Mouse (Mus musculus) inflammation-experienced regulatory T-cells, adult 6 months (primary cell): ENCODE results near the gene Zfp768. TPM values are rescaled to one million over a fixed set of nuclear protein-coding genes. Genes with fewer than 3 reads are reported as not detected.
"Not testable (repeated sequence)": the region's sequence is repeated elsewhere in the genome, so short reads cannot be mapped to it uniquely, and the experiment has no call there.

Experiments used
- ATAC-seq: one replicate; pipeline ENCODE4 v1.8.0; 2017
- polyA plus RNA-seq, 3 experiments: library from polyadenylated mRNA; unstranded; fragments of 100-300 nt; shearing (Covaris generic); gene quantifications; one replicate each; pipeline ENCODE4 v1.2.1; 2017

Zfp768 gene
- polyA plus RNA-seq, result under 1 TPM in 1 of 3 experiments, not detected in 2; 0.28 TPM

DNA sequence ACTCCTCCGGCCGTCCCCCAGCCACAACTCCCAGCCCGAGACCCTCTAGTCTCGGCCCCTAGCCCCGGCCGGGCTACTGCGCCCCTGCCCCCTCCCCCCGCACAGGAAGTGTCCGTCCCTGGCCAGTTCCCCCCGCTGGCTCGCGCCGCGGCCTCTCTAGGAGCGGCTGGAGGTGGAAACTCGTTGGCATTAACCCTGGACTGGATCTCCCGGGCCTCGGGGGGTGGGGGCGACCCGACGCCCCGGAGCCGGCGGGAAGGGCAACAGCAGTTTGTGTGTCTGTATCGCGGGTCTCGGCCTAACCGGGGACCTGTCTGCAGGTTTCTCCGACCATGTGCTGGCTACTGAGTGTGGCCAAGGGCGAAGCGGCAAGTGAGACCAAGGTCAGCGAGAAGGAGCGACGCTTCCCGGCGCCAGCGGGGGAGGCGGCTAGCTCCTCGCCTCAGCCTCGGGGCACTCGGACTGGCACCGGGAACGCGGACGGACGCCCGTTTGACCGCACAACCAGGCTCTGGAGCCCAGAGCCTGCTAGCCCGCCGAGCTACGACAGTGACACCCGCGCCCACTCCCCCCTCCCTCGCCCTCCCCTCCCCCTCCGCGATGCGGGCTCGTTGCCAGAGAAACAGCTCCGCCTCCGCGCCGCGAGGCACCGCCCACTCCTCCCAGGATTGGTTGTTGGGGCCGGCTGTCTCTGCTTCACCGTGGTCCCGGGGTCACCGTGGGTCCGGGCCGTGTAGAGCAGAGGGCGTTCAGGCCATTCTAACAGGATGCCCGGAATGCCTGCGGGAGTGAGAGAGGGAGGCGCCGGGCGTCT is at the start of gene Zfp768:
TSS of gene Zfp768 (minus strand) at position 78 of the 814 bp plus-strand sequence.
- peak; percentile 75 for ATAC-seq

DNA sequence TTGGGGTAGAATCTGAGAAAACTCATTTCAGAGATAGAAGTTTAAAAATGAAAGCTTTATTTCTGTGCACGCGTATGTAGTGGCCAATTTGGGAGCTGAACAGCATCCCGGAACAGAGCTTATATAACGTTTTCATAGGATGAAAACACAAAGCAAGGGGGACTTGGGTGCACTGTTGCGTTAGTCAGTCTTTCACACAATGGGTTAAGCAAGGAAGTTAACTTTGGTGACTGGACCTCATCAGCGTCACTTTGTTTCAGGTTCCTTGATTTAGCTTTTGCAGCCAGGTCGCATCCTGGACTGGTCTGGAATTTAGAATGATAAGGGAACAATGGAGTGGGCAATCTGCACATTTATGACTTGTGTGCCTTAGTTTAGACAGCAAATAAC is 48.5 kb upstream of the Zfp768 start:
- peak; percentile 17 for ATAC-seq

DNA sequence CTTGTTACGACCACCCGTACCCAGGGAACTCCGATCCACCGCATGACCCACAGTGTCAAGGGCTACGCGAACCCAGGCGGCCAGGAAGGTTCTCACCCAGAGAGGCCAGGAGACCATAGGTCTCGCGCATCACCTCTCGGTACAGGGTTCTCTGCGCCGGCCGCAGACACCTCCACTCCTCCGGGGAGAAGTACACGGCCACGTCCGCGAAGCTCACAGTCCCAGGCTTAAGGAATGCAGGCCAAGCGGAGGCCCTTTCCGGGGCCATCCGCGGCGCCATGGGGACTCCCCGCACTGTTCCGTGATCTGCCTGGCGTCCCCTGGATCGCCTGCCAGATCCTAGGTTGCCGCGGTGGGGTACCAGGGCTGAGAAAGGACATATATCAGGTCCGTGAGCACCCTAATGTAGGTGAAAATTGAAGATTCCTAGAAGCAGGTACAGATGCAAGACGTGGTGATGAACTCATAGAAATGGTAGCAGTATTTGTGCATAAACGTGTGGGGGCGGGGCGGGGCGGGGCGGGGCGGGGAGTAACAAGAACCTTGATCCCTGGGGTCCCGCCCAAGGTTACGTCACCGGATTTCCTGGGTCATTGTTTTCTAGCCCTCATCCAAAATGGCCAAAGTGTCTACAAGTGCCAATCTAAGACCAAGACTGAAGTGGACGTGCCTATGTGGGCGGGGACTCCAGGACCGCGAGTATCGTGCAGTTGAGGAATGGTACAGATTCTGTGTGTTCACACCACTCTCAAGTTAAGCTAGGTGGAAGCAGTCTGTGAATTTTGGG is 48.0 kb upstream of the Zfp768 start, which contains the start of gene E430018J23Rik:
TSS of gene E430018J23Rik (minus strand) at position 473 of the 787 bp plus-strand sequence.
- ATAC-seq, result peak; percentile 92

DNA sequence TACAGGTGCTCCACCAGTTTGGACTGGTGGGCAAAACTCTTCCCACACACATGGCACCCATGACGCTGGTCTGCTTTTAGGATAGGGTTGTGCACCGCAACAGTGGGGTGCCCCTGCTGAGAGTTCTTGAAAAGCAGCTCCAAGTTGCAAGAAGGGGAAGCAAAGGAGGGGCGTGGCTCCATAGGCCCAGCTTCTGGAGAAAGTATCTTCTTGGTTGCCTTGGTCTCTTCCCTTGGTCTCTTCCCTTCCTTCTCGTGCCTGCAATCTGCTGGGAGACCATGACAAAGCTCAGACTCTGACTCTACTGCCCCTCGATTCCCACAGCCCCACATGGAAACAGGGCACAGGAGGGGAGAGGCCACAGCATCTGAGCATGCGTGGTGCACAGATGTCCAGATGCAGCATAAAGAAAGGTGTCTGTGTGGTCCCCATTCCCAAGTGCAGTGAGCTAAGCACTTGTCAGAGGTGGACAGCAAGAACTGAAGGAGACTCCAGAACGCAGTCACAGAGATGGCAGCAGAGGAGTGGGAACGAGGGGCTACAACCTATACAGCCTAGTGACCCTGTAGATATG is 46.9 kb upstream of the Zfp768 start:
- no peak for ATAC-seq

DNA sequence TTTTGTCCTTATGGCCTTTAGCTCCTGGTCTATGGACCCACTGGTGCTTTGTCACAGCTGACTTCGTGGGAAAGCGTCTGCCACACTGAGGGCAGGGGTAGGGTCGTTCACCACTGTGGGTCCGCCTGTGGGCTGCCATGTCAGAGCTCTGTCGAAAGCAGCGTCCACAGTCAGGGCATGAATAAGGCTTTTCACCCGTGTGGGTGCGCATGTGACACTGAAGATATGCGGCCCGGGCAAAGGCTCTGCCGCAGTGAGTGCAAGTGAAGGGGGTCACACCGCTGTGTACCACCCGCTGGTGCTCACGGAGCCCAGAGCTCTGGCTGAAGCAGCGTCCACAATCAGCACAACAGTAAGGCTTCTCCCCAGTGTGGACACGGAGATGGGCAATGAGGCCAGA is 46.1 kb upstream of the Zfp768 start:
- no peak for ATAC-seq

DNA sequence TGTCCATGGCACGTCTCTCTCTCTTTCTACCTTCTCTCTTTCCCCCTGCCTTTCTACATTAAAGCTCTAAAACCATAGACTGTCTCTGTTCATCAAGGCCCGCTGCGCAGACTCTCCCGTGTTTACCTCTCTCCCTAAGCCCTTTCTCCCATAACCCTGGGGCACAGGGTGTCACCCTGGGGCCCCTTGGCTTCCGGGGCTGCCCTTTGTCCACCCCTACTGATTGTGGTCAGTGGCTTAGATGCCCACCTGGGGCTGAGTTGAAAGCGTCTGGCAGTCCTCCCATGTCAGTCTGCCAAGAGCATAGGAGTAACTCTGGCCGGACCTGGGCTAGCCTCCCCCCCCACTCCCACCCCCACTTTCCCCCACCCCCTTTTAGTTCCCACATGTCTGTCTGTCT is 44.9 kb upstream of the Zfp768 start:
- ATAC-seq, result no peak

DNA sequence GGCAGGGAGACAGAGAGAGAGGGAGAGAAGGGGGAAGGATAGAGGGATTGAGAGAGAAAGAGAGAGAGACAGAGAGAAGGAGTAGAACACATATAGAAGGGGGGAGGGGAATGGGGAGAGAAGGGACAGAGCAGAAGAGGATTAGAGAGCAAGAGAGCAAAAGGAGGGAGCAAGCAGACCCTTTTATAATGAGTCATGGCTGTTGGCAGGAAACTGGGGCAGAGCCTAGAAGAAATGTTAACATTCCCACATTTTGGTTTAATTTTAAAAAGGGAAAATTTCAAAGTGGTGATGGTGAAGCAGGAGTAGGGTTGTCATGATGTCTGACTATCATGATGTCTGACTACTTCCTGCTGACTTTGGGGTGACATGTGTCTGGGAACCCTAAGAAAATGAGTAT is 42.8 kb upstream of the Zfp768 start:
- not testable (repeated sequence) for ATAC-seq

DNA sequence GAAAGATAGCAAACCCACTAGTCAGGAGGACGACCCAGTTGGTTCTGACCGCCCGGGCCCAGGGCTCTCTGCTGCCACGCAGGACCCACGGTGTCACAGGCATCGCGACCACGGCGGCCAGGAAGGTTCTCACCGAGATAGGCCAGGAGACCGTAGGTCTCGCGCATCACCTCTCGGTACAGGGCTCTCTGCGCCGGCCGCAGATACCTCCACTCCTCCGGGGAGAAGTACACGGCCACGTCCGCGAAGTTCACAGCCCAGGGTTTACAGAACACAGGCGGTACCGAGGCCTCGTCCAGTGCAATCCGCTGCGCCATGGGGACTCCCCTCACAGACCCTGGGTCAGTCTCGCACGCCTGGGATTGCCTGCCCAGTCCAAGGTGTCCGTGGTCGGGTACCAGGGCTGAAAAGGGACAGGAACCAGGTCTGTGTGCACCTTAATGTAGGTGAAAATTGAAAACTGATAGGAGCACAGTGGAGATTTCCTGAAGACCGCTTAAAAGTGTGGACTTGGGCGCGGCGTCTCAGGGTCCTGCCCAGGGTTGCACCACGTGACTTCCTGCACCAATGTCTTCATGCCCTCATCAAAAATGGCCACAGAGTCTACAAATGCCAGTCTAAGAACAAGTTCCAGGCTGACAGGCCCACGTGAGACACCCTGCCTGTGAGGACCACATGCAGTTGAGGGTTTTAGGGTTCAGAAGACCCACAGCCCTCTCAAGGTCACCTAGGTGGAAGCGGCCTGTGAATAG is 41.4 kb upstream of the Zfp768 start, which contains the start of gene 9130019O22Rik:
TSS of gene 9130019O22Rik (minus strand) at position 526 of the 752 bp plus-strand sequence.
- ATAC-seq, result peak; percentile 98

DNA sequence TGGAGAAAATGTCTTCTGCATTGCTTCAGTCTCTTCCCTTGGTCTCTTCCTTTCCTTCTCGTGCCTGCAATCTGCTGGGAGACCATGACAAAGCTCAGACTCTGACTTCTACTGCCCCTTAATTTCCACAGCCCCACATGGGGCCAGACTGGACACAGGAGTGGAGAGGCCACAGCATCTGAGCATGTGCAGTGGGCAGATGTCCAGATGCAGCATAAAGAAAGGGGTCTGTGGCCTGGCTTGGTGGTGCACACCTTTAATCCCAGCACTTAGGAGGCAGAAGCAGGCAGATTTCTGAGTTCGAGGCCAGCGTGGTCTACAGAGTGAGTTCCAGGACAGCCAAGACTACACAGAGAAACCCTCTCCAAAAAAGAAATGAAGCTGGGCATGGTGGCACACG is 40.2 kb upstream of the Zfp768 start:
- ATAC-seq, result not testable (repeated sequence)

DNA sequence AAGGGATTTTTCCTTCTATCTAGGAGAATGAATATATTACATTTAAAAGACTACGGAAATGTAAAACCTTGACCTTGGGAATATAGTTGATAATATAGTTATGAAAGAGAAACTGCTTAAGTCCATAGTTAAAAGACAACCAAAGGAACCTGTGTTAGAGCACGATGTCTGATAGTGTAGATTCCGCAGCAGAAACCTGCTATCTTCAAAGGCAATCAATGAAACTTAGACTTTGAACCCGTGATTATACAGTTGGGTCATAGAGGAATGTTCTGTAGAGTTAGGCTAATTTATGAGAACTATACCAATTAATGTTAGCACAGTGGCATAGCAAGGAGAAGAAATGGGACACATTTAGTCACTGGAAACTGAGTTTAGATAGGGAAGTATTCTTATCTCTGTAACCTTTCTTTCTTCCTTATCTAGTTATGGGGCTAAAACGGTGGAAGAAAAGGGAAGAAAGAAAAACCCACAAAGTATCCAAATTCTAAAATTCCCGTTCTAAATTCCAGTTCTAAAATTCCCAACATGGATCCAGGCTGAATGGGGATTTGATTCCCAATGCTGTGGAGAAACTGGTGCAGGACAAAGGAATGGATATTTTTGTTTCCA is 33.0 kb upstream of the Zfp768 start:
- no peak for ATAC-seq

DNA sequence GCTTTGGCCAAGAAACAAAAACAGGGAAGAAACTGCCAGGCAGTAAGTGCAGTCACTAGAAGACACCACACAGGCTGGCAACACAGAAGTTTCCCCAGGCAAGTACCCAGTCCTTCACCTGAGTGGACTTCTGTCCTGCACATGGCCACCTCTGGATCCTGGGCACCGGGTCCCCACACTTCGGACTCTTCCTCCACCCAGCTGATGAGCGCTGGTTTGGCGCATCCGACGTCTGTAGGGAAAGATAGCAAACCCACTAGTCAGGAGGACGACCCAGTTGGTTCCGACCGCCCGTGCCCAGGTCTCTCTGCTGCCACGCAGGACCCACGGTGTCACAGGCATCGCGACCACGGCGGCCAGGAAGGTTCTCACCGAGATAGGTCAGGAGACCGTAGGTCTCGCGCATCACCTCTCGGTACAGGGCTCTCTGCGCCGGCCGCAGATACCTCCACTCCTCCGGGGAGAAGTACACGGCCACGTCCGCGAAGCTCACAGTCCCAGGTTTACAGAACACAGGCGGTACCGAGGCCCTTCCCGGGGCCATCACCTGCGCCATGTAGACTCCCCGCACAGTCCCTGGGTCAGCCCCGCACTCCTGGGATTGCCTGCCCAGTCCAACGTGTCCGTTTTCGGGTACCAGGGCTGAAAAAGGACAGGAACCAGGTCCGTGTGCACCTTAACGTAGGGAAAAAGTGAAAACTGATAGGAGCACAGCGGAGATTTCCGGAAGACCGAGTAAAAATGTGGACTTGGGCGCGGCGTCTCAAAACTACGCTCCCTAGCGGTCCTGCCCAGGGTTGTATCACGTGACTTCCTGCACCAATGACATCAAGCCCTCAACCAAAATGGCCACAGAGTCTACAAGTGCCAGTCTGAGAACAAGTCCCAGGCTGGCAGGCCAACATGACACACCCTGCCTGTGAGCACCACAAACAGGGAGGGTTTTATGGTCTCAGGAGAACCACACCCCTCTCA is 30.2 kb upstream of the Zfp768 start, which contains the start of gene Zfp747:
TSS of gene Zfp747 (minus strand) at position 780 of the 975 bp plus-strand sequence.
- ATAC-seq, result peak; percentile 98

DNA sequence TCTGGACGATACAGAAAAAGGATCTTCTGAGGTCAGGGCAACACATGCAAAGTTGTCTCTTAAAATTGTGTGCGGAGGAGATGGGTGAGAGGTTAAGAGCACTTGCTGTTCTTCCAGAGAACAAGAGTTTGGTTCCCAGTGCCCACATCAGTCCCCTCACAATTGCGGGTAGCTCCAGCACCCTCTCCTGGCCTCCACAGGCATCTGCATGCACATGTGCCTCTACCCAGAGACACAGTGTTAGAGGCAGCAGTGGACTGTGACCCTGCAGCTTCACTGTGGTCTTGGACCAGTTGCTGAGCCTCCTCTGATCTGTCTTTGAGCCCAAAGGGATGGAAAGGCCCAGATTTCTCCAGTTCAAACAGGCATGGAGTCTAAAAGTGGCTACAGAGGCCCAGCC is 26.5 kb upstream of the Zfp768 start:
- ATAC-seq, result not testable (repeated sequence)

DNA sequence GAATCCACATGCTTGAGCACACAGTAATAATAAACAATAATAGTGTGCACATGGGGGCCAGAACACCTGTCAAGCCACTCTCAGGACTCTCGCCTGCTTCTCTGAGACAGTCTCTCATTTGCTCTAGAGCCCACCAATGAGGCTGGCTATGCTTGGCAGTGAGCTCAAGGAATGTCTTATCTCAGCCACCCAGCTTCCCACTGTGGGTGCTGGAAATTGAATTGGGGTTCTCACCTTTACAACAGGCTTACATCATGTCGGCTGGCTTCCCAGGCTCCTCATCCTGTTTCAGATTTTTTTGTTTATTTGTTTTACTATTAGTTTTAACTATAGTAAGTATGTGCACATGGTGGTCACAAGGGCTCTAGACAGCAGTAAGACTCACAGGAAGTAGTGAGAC is 25.8 kb upstream of the Zfp768 start:
- ATAC-seq, result no peak

DNA sequence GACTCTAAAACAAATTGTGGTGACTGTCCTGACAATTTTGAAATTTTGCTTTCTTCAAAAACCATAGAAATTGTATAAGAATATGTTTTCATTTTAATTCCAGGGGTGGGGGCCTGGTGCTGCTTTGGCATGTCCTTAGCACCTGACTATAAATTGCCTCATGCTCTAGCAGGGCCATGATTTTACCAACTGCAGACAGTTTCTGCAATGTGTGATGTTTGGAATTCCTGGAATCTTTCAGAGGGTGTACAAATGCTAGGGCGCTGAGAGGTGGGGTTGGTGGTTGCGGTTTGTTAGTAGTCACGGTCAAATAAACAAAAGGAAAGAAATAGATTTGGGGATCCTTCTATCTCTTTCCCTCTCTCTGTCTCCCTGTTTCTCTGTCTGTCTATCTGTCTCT is 20.9 kb upstream of the Zfp768 start:
- no peak for ATAC-seq

DNA sequence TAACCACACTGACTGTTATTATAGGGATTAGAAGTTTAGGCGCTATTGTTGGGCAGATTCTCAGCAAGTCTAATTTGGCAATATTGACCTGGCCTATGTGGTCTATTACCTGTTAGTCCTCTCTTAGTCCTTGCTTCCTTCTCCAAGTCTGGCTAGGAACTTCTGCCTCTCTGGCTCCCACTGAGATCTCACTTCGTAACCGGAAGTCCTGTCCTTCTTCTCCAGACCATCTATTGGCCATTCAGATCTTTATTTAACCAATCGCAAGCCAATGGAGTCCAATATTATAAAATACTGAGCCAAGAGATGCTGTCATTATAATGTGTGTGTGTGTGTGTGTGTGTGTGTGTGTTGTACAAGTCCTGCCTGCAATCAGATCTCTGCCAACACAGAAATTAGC is 18.8 kb upstream of the Zfp768 start:
- no peak for ATAC-seq

DNA sequence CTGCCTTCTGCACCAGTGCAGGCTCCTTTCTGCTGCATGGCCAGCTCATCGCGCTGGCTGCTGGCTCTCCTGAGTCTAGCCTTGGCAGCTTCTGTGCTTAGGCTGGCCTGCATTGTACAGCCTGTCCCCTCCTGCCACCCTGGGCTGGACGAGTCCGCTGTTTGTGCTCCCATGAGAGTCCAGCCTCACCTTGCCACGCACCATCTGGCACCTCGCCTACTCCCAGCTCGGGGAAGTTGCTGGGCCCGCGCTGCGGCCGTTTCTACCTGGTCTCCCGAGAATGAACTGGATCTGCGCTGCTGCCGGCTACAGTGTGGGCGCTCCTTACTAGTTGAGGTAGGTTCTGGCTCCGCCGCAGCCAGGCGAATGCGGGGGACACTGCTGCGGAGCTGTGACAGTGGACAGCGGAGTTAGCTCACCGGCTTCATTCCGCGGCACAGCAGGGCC is 18.1 kb upstream of the Zfp768 start:
- ATAC-seq, result no peak

DNA sequence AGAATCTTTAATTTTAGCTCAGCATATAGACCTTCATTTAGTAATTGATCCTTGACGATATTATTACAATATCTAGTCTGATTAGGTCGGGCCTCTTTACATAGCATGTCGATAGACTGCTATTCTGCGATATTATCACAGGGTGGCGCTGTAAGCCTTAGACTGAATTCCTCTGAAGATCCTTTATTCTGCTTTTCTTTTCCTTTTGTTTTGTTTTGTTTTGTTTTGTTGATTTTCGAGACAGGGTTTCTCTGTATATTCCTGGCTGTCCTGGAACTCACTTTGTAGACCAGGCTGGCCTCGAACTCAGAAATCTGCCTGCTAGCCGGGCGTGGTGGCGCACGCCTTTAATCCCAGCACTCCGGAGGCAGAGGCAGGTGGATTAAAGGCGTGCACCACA is 17.0 kb upstream of the Zfp768 start:
- not testable (repeated sequence) for ATAC-seq

DNA sequence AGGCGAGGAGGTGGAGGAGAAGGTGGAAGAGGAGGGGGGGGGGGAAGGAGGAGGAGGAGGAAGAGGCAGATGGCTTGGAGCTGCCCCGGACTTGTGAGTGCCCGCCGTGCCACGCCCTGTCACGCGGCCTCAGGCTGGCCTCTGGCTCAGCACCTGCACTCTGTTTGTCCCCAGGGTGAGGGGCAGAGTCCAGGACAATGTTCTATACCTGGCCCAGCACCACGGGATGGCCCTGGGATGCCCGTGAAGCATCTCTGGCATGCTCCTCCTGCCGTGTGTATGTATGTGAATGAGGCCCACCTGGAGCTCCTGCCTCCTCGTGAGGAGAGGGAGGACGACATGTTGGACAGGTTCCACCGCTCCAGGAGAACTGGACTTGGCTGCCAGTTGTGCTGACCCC is 16.1 kb upstream of the Zfp768 start:
- no peak for ATAC-seq

DNA sequence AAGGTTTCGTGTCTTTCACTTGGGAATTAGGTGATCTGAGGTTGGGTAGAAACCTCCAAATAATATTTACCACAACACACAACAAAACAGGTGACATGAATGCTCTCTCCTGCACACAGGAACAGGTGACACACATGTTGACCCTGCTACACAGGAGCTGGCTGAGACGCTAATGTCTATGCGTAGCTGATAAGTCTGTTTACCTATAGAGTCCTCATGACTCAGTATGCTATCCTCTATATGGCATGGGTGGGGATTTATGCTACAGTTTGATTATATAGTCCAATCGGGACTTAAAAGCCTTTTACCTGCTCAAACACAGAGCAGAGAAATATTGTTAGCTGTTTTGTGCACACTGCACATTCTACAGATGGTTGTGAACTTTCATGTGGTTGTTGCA is 14.9 kb upstream of the Zfp768 start:
- no peak for ATAC-seq

DNA sequence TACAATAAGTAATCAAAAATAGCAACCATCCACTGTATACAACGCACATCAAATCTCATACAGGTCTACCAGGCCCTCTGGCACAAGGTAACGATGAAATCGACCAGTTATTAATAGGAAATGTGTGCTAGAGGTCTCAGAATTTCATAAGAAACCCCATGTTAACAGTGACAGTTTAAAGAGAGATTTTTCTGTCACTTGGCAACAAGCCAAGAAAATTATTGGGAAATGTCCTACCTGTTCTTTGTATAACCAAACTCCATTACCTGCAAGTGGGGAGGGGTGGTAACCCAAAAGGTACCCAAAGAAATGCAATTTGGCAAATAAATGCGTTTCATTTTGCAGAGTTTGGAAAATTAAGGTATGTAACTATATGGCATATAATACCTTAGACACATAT is 13.1 kb upstream of the Zfp768 start:
- ATAC-seq, result no peak

DNA sequence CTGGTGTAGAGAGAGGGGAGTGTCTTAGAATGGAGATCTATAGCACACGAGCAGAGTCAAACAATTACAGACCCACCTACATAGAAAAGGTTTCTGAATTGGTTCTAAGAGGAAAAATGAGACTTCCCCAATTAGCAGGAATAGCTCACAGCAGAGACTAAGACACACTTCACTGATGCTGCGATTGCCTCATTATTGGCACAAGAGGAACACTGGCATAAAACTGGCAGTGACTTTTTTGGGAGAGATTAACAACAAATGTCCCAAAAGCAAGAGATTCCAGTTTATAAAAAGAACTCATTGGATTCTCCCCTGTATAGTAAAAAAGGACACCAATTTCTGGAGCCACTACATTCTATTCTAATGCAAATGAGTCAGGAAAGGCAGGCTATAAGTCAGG is 12.5 kb upstream of the Zfp768 start:
- ATAC-seq, result no peak
